Mouse (Mus musculus) frontal cortex, adult 2 months (tissue): ENCODE measurements around the gene Grm4. TPM values are rescaled to one million over a fixed set of nuclear protein-coding genes. Genes with fewer than 3 reads are reported as not detected.
"Not testable (repeated sequence)": the region's sequence is repeated elsewhere in the genome, so short reads cannot be mapped to it uniquely, and the experiment has no call there.

Source experiments
- DNase-seq, 2 experiments: peaks; one replicate each; pipeline ENCODE4 v3.0.0; 2022; ENCODE audit warnings: low spot score in 1 of 2; ENCODE audit errors: extremely low spot score in 1 of 2
- polyA plus RNA-seq: library from polyadenylated mRNA; depleted of rRNA; stranded (reverse); fragments of >200 nt; gene quantifications from 2 replicates; pipeline ENCODE4 v1.2.3, GENCODE M21; 2012

The Grm4 gene
- polyA plus RNA-seq, 1 experiment, result 39.8 TPM

GRCm38 (mm10) chr17:27421837-27422236 lies 99.4 kb downstream of the Grm4 start:
- no peak for DNase-seq

GRCm38 (mm10) chr17:27409006-27409405 lies 112.2 kb downstream of the Grm4 start:
- DNase-seq, result no peak

GRCm38 (mm10) chr17:27408531-27408930 lies 112.7 kb downstream of the Grm4 start:
- no peak for DNase-seq

- DNase-seq, result no peak
Measured at GRCm38 (mm10) chr17:27406956-27407355, 114.2 kb downstream of the Grm4 start.

- no peak for DNase-seq
Measured at GRCm38 (mm10) chr17:27405376-27406024, 115.7 kb downstream of the Grm4 start.

GRCm38 (mm10) chr17:27401200-27401599 lies 120.0 kb downstream of the Grm4 start:
- DNase-seq, result no peak

- no peak for DNase-seq
Measured at GRCm38 (mm10) chr17:27393931-27394330, 127.3 kb downstream of the Grm4 start.

GRCm38 (mm10) chr17:27393432-27393831 lies 127.8 kb downstream of the Grm4 start:
- peak in 1 of 2 experiments; percentile 9 for DNase-seq

- peak in 1 of 2 experiments; percentile 34 for DNase-seq
Measured at GRCm38 (mm10) chr17:27392918-27393317, 128.3 kb downstream of the Grm4 start.

GRCm38 (mm10) chr17:27390019-27390418 lies 131.2 kb downstream of the Grm4 start:
- DNase-seq, result no peak

GRCm38 (mm10) chr17:27389221-27390000 lies 131.8 kb downstream of the Grm4 start:
- peak in 1 of 2 experiments; percentile 13 for DNase-seq

- DNase-seq, result no peak
Measured at GRCm38 (mm10) chr17:27386438-27386837, 134.8 kb downstream of the Grm4 start.

GRCm38 (mm10) chr17:27385513-27386261 lies 135.5 kb downstream of the Grm4 start:
- DNase-seq, result peak in 1 of 2 experiments; percentile 54

- DNase-seq, result no peak
Measured at GRCm38 (mm10) chr17:27382916-27383315, 138.3 kb downstream of the Grm4 start.

- DNase-seq, result not testable (repeated sequence)
Measured at GRCm38 (mm10) chr17:27380911-27381459, 140.2 kb downstream of the Grm4 start.

- no peak for DNase-seq
Measured at GRCm38 (mm10) chr17:27378977-27379376, 142.2 kb downstream of the Grm4 start.

- no peak for DNase-seq
Measured at GRCm38 (mm10) chr17:27377151-27377550, 144.1 kb downstream of the Grm4 start.

GRCm38 (mm10) chr17:27375551-27375950 lies 145.7 kb downstream of the Grm4 start:
- DNase-seq, result no peak
